Mouse (Mus musculus) spleen, adult 12 weeks (tissue): Measurements from ENCODE around the gene Ankrd1.

Experiments
- DNase-seq: peaks from one replicate; pipeline ENCODE4 v3.0.0; 2022; ENCODE audit warnings: low spot score

The Ankrd1 gene

DNA sequence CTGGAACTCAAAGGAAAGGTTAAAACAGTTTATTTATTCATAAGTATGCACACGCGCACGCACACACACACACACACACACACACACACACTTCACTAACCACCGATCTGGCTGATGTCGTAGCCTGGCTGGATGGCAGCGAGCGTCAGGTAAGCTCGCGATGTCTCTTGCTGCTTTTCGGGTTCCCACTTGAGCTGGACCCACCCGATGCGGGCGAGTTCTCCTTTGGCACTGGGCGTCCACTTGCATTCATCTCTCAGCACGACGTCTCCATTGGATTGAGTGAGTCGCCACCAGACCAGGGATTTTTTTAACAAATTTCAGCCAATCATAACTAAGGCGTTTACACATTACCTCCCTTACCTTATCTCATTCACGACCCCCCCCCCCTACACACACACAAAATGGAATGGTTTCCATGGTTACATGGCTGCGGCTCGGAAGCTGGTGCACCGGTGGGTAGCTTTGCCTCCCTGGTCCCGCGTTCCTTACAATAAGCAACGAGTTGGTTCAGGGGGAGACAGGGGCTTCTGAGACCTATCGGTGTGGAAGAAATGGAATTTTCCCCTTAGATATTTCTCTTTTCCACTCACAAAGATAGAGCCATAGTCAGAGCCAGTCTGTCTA is 10.5 kb downstream of the Ankrd1 start:
- no peak for DNase-seq

DNA sequence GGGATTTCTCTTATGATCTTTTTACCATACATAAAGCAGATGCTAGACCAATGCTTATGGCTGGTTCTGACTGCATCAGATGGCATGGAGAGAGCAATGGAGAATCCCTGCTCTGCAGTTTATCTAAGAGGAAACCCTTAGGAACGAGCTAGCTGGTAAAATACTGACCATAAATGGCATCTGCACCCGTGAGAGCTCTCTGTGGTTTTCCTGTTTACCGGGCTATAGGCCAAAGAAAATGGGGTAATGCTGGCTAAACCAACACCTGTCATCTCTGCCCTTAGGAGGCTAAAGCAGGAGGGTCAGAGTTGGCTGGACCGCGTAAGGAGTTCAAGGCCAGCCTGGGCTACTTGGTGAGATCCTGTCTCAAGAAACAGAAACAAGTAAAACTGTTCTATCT is 16.0 kb downstream of the Ankrd1 start:
- DNase-seq, result no peak

DNA sequence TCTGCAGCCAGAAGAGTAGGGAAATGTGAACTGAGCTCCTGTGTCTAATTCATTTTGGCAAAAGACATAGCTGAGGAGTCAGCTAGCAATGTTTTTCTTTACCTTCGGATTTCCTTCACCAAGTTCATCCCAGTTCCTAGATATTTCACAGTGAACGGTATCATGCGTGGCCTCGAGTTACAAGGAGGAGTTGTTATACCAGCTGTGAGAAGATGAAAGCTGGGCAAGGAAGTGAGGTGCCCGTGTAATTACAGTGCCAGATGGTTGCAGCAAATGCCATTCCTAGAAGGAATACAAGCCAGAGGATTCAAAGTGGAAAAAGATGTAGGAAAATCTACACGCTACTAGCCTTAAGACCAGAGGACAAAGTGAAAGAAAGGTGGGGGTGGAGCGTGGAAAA is 21.0 kb downstream of the Ankrd1 start:
- DNase-seq, result no peak

DNA sequence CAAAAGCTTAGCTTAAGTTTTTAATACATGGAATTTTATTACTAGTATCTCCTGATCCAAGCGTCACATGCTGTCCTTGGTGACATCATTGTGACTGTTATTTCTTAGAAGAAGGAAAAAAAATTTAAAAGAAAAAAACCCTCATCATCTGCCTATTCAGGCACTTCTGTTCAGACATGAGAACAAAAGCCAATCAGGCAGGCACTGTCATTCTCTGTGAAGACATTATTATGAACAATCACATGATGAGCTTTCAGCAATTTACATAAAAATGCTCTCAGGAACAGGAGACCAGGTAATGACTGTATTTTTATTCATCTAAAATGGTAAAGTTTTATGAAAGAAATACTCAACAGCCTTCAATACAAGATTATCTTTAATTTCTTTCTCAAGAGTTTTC is 21.6 kb downstream of the Ankrd1 start:
- no peak for DNase-seq

DNA sequence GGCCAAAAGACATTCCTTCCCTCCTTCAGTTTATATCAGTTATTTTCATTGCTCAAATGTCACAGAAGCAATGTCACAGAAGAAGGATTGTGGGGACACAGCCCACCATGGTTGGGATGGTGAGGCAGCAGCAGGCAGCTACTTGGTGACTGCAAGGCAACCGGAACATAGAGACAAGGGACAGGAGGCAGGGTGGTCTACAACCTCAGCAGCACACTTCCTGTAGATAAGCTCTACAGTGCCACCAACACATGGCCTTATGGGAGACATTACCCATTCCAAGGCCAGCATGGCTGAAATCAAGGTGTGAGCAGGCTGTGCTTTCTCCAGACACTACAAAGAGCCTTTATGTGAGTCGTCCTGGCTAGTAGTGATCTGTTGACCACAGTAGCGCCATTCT is 22.7 kb downstream of the Ankrd1 start:
- DNase-seq, result no peak

DNA sequence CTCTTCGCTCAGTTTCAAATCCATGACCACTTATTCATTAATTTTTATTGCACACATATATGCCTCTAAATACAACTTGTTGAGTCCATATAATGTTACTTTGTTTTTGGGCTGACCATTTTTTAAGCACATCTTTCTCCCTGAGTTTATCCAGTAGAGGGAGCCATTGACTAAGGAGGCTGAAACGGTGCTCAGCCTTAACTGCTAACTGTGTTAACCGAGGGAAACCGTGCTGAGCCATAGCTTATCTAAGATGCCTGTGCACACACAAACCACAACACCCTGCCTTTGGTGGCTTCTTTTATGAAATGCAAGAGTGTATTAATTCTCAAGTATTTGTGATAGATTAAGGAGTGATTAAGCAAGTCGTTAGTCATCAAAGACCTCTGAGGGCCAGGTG is 29.1 kb downstream of the Ankrd1 start:
- DNase-seq, result no peak

DNA sequence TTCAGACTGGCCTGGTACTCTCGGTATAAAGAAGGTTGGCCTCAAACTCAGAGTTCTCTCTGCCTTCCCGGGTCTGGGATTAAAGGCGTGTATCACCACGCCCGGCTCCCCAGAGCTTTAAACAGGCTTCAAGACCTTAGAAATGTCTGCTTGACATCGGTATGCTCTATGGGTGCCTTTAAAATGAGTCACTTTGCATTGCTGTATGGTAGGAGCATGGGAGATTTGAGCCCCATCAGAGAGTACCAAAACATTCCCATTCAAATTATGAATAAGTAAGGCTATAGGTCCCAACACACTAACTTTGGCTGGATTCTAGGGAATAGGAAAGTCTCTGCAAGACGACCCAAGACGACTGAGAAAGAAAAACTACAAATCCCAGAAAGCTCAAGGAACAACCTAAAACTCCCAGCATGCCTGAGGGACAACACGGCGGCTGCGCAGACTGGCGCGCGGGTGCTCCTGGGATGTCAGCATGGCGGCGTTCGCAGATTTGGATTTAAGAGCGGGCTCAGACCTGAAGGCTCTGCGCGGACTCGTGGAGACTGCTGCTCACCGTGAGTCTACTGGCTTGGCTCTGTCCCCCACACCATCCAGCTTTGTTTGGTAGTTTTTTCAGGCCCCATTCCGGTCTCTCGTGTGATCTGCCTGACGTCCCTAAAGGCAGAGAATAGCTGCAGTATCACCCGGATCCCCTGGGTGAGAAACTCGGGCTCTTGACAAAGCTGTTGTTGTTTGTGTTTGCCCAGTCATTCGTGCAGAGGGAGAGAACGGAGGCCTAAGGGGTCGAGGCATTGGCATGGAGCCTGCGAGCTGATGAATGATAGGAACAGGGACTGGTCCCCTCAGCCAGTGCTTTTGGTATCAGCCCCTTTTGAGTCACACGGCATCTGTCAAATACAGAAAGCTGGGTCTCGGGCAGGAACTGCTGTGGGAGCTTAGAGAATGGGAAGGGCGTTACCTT is 36.4 kb downstream of the Ankrd1 start, which contains the start of gene Rpp30:
Gene Rpp30, plus strand, starts transcription at position 455 of the 964 bp plus-strand sequence.
- DNase-seq, result peak; percentile 70

DNA sequence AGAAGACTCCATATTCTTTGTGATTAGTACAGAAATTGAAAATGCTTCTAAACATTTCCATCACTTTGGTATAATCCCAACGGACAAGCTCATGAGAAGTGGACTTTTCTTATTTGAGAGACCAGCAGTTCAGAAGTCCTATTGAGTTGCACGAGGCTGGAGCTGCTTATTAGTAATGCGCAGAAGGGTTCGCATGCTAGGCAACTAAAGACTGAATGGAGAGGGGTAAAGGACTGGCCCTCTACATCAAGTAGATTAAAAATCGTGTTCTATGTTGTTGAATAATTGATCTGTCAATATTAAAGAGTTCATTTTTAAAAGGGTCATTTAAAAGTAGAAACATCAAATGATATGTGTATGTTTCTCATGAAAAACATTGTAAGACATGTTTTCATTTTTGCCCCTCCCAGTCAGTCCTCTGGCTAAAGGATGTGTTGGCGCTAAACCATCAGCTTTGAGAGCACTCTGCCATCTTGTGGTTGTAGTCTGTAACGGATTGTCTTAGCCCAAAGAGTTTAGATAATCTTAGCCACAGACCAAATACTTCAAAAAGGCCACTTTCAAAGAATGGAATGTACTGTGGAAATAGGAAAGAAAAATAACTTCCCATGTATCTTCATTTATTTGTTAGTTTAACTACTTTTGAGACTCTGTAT is 37.2 kb downstream of the Ankrd1 start:
- DNase-seq, result no peak

DNA sequence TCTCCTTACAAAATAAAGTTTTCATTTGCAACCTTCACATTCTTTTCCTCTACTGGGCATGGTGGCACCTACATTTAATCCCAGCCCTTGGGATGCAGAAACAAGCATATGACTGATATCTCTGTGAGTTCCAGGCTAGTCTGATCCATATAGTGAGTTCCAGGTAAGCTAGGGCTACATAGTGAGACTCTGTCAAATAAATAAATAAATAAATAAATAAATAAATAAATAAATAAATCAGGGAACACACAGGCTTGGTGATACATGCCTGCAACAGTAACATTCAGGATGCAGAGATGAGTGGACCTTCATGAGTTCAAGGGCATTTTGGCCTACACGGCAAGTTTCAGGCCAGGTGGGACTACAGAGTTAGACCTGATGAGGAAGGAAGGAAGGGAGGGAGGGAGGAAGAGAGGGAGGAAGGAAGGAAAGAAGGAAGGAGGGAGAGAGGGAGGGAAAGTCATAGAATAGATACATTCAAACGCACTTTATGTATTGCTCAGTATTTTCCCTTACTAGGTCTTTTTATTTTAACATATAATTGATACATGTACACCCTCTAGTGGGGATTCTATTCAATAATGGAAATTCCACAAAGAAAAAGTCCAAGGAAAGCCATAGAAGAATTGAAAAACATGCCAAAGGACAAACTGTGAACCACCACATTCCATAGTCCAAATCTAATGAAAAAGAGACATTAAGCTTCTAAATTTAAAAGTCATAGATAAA is 56.9 kb downstream of the Ankrd1 start:
- no peak for DNase-seq
